Mouse (Mus musculus): ENCODE results near the gene Maml3. TPM values are rescaled to one million over a fixed set of nuclear protein-coding genes. Genes with fewer than 3 reads are reported as not detected.
A peak's percentile ranks its signal among the peaks of the same experiment; 100 is the strongest.

Gene Maml3
- polyA plus RNA-seq, 1 experiment from 2014 or later = 8.6 TPM

DNA sequence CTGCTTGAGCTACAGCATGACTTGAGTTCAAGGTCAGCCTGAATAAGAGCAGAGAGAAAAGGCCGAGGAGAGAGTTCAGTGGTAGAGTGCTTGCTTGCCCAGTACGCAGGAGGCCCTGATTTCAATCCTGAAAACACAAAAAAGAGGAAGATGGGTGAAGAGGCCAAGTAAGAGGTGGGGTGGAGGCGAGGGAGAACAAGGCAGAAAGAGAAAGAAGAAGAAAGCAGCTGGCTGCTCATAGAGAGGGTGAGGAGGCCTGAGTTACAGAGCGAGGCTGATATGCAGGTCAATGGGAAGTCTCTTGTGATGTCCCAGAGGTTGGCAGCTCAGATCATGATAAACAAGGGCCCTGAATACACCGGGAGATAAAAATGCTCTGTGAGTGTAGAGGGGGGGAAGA is 165.8 kb downstream of the Maml3 start:
- Histone ChIP-seq H3K4me1 (replicated peaks) (peaks cover 5% of the 10 kb centered on the region; the same call in 1 of the 2 replicates), H3K9ac (replicated peaks) (no peak overlapping the region), H3K27me3 (no peaks in the 10 kb centered on the region), H3K9me3 (no peaks in the 10 kb centered on the region), H3K27ac (no peak overlapping the region), H3K4me2 (replicated peaks) (no peak overlapping the region), H3K36me3 (no peaks in the 10 kb centered on the region), H3K4me3 (replicated peaks) (no peak overlapping the region)
- ATAC-seq = no peak
- 84% methylated on average over 5 of the region's 5 CpGs for WGBS

GRCm38 (mm10) chr3:51937176-51937575 is 167.7 kb downstream of the Maml3 start:
- WGBS = 98% methylated on average over 5 of the region's 5 CpGs
- H3K4me1 ChIP-seq (replicated peaks) = peaks cover 5% of the 10 kb centered on the region; the same call in 1 of the 2 replicates
- no peak overlapping the region for H3K4me3 ChIP-seq (replicated peaks)
- no peak overlapping the region for H3K9ac ChIP-seq (replicated peaks)
- no peaks in the 10 kb centered on the region for H3K36me3 ChIP-seq
- no peak for ATAC-seq
- no peaks in the 10 kb centered on the region for H3K27me3 ChIP-seq
- no peaks in the 10 kb centered on the region for H3K9me3 ChIP-seq
- no peak overlapping the region for H3K4me2 ChIP-seq (replicated peaks)
- no peak overlapping the region for H3K27ac ChIP-seq

- 91% methylated on average over 13 of the region's 13 CpGs for WGBS
- H3K4me1 ChIP-seq (replicated peaks) = peaks cover 1% of the 10 kb centered on the region; the same call in 1 of the 2 replicates
- no peak for ATAC-seq
These were observed 170.1 kb downstream of the Maml3 start for GRCm38 (mm10) chr3:51934531-51935485.

GRCm38 (mm10) chr3:51928188-51928587 is 176.7 kb downstream of the Maml3 start:
- H3K9ac ChIP-seq (replicated peaks) = no peak overlapping the region
- 79% methylated on average over 14 of the region's 14 CpGs for WGBS
- no peak overlapping the region for H3K4me2 ChIP-seq (replicated peaks)
- peaks cover 31% of the 10 kb centered on the region for H3K4me1 ChIP-seq (replicated peaks)
- no peak overlapping the region for H3K4me3 ChIP-seq (replicated peaks)
- H3K27ac ChIP-seq = no peak overlapping the region
- no peaks in the 10 kb centered on the region for H3K36me3 ChIP-seq
- ATAC-seq = no peak
- no peaks in the 10 kb centered on the region for H3K27me3 ChIP-seq
- H3K9me3 ChIP-seq = no peaks in the 10 kb centered on the region

More at GRCm38 (mm10) chr3:51934531-51935485, 170.1 kb downstream of the Maml3 start:
- no peak overlapping the region for H3K9ac ChIP-seq (replicated peaks)
- H3K27ac ChIP-seq = no peak overlapping the region
- no peaks in the 10 kb centered on the region for H3K9me3 ChIP-seq
- H3K36me3 ChIP-seq = no peaks in the 10 kb centered on the region
- no peak overlapping the region for H3K4me3 ChIP-seq (replicated peaks)
- no peak overlapping the region for H3K4me2 ChIP-seq (replicated peaks)
- H3K27me3 ChIP-seq = no peaks in the 10 kb centered on the region

GRCm38 (mm10) chr3:51927591-51927990 is 177.3 kb downstream of the Maml3 start:
- 70% methylated on average over 7 of the region's 7 CpGs for WGBS
- Histone ChIP-seq H3K9me3 (no peaks in the 10 kb centered on the region), H3K4me3 (replicated peaks) (no peak overlapping the region), H3K4me1 (replicated peaks) (peaks cover 32% of the 10 kb centered on the region), H3K27ac (no peak overlapping the region), H3K9ac (replicated peaks) (no peak overlapping the region), H3K36me3 (no peaks in the 10 kb centered on the region), H3K4me2 (replicated peaks) (no peak overlapping the region), H3K27me3 (no peaks in the 10 kb centered on the region)
- no peak for ATAC-seq

DNA sequence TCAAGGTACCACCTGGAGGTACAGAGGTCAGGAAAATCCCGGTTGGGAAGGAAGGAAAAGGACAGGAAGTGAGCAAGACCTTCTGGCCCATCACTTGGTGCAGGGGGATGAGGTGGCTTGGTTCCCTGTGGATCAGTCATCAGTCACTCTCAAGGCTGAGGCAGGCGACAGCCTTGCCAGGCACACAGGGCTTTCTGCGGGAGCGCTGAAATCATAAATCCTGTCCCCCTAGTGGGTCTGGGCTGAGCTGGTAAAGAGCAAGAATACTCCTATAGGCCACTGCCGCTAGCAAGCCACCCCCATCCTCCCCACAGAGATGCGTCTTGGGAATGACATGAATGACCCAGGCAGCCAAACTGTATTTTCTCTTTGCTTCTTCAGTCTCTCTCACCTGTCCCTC is 177.8 kb downstream of the Maml3 start:
- Histone ChIP-seq H3K27me3 (no peaks in the 10 kb centered on the region), H3K36me3 (no peaks in the 10 kb centered on the region), H3K4me3 (replicated peaks) (no peak overlapping the region), H3K4me1 (replicated peaks) (peaks cover 32% of the 10 kb centered on the region), H3K27ac (no peak overlapping the region), H3K9ac (replicated peaks) (no peak overlapping the region), H3K4me2 (replicated peaks) (no peak overlapping the region), H3K9me3 (no peaks in the 10 kb centered on the region)
- no peak for ATAC-seq
- WGBS = 57% methylated on average over 6 of the region's 6 CpGs

- WGBS = 75% methylated on average over 2 of the region's 2 CpGs
- H3K27me3 ChIP-seq = no peaks in the 10 kb centered on the region
- H3K4me1 ChIP-seq (replicated peaks) = peaks cover 32% of the 10 kb centered on the region
- no peak overlapping the region for H3K4me2 ChIP-seq (replicated peaks)
- H3K27ac ChIP-seq = no peak overlapping the region
- ATAC-seq = peak; percentile 57; the same call in 1 of the 2 replicates
- H3K36me3 ChIP-seq = no peaks in the 10 kb centered on the region
- no peak overlapping the region for H3K9ac ChIP-seq (replicated peaks)
- no peak overlapping the region for H3K4me3 ChIP-seq (replicated peaks)
- H3K9me3 ChIP-seq = no peaks in the 10 kb centered on the region
These were observed 179.1 kb downstream of the Maml3 start for GRCm38 (mm10) chr3:51925758-51926157.

DNA sequence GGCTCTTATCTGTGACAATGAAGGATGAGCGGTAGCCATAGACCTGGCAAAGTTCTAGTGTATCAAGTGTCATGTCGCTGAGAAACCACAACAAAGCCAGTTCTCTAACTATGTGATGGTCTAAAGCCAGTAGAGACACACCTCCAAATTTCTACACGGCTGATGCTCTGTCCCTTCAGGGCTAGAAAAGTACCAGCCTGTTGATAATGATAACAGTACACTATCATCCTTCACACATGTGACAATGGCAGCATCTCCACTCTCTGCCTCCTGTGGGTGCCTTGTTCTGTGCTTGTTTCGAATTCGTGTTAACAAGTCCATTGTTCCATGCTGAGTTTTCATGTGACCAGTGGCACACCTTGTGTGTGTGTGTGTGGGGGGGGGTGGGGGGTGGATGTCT is 180.2 kb downstream of the Maml3 start:
- WGBS = 86% methylated on average over 5 of the region's 5 CpGs
- peak overlapping the region; percentile 55 for H3K27ac ChIP-seq

GRCm38 (mm10) chr3:51923800-51924199 is 181.1 kb downstream of the Maml3 start:
- Histone ChIP-seq H3K9ac (replicated peaks) (no peak overlapping the region), H3K4me1 (replicated peaks) (peaks cover 32% of the 10 kb centered on the region), H3K4me2 (replicated peaks) (no peak overlapping the region), H3K36me3 (no peaks in the 10 kb centered on the region), H3K4me3 (replicated peaks) (no peak overlapping the region), H3K9me3 (no peaks in the 10 kb centered on the region), H3K27ac (peak overlapping the region; percentile 40; the same call in 1 of the 2 replicates), H3K27me3 (no peaks in the 10 kb centered on the region)
- 65% methylated on average over 6 of the region's 6 CpGs for WGBS
- ATAC-seq = peak; percentile 44; the same call in 1 of the 2 replicates

More for the DNA sequence above, 180.2 kb downstream of the Maml3 start:
- no peak overlapping the region for H3K4me3 ChIP-seq (replicated peaks)
- H3K4me1 ChIP-seq (replicated peaks) = peaks cover 32% of the 10 kb centered on the region
- 0 out of 2 replicates have a peak, but pooled peaks have one; percentile 8 for ATAC-seq
- H3K9me3 ChIP-seq = no peaks in the 10 kb centered on the region
- no peaks in the 10 kb centered on the region for H3K27me3 ChIP-seq
- H3K36me3 ChIP-seq = no peaks in the 10 kb centered on the region
- H3K4me2 ChIP-seq (replicated peaks) = no peak overlapping the region
- H3K9ac ChIP-seq (replicated peaks) = no peak overlapping the region

GRCm38 (mm10) chr3:51916902-51917301 is 188.0 kb downstream of the Maml3 start:
- WGBS = 94% methylated on average over 4 of the region's 4 CpGs
- Histone ChIP-seq H3K4me1 (replicated peaks) (peaks cover 27% of the 10 kb centered on the region), H3K27me3 (no peaks in the 10 kb centered on the region), H3K9ac (replicated peaks) (no peak overlapping the region), H3K4me2 (replicated peaks) (no peak overlapping the region), H3K36me3 (no peaks in the 10 kb centered on the region), H3K9me3 (no peaks in the 10 kb centered on the region; the same call in 1 of the 2 replicates), H3K4me3 (replicated peaks) (no peak overlapping the region), H3K27ac (no peak overlapping the region)
- peak; percentile 73; the same call in 1 of the 2 replicates for ATAC-seq

GRCm38 (mm10) chr3:51916060-51916870 is 188.6 kb downstream of the Maml3 start:
- 39% methylated on average over 10 of the region's 10 CpGs for WGBS
- Histone ChIP-seq H3K36me3 (no peaks in the 10 kb centered on the region), H3K4me1 (replicated peaks) (peaks cover 27% of the 10 kb centered on the region), H3K4me2 (replicated peaks) (no peak overlapping the region), H3K4me3 (replicated peaks) (no peak overlapping the region), H3K27me3 (no peaks in the 10 kb centered on the region), H3K9ac (replicated peaks) (no peak overlapping the region), H3K9me3 (no peaks in the 10 kb centered on the region; the same call in 1 of the 2 replicates), H3K27ac (no peak overlapping the region)
- no peak; the same call in 1 of the 2 replicates for ATAC-seq

GRCm38 (mm10) chr3:51915415-51915814 is 189.5 kb downstream of the Maml3 start:
- Histone ChIP-seq H3K4me3 (replicated peaks) (no peak overlapping the region), H3K36me3 (no peaks in the 10 kb centered on the region), H3K4me1 (replicated peaks) (peaks cover 27% of the 10 kb centered on the region), H3K27ac (no peak overlapping the region), H3K4me2 (replicated peaks) (no peak overlapping the region), H3K9me3 (no peaks in the 10 kb centered on the region; the same call in 1 of the 2 replicates), H3K27me3 (no peaks in the 10 kb centered on the region), H3K9ac (replicated peaks) (no peak overlapping the region)
- ATAC-seq = no peak
- 93% methylated on average over 1 of the region's 1 CpGs for WGBS

Data from midbrain, embryonic 13.5 days (tissue).